Mouse (Mus musculus) liver, adult 2 months (tissue): ENCODE data around the gene Frmd4a.

Source experiments
- CTCF ChIP-seq: fragments of 200-500 bp; IDR thresholded peaks from 2 replicates; pipeline ENCODE4 v1.5.1; 2011; ENCODE audit warnings: low read depth, low read length, control low read depth
- POLR2A ChIP-seq: fragments of 200-500 bp; IDR thresholded peaks from 2 replicates; pipeline ENCODE4 v1.6.1; 2011; ENCODE audit warnings: low read length, control low read depth; ENCODE audit not compliant: insufficient read depth; ENCODE audit errors: extremely low read depth

DNA sequence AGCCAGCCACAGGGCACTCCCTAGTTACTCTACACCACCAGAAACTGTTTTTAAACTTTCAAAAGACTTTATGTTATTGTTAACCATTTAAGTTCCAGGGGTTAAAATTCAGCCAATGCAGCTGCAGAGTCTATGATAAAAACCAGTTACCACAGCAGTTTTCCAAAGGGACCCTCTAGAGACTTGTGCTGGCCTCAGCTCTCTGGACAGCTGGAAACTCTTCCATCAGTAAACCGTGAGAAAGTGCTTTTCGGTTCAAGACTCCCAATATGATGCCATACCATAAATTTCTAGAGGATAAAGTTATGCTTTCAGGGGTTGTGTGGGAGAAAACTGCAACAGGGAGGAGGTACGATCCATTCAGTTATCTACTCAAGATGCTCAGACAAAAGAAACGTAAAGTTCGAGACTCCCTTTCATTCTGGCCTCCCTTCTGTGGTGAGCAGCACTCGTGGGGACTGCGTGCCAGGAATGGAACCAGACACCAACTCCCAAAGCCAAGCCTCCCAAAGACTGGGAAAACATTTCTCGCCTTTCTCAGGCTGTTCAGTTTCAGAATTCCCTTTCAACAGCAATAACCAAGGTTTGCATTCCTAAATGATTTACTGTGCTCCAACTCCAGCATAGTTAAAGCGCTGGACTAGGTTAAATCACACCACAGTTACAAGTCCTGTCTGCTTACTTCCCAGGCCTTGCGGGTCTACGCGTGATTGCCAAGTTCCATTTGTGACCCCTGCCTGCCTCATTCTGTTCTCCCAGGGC is 603.3 kb downstream of the Frmd4a start:
- TF ChIP-seq CTCF: no peak
- no peak for TF ChIP-seq POLR2A
